Mouse (Mus musculus) bone marrow macrophage, adult 2 months (primary cell): ENCODE results near the gene Borcs5. TPM values are rescaled to one million over a fixed set of nuclear protein-coding genes. Genes with fewer than 3 reads are reported as not detected.
A peak's percentile ranks its signal among the peaks of the same experiment; 100 is the strongest.

Source experiments
- H3K27ac ChIP-seq: 2 replicates; pipeline ENCODE4 v1.5.1; 2012; ENCODE audit warnings: low read depth, low read length; ENCODE audit not compliant: insufficient read depth
- H3K4me1 ChIP-seq: 2 replicates; pipeline ENCODE4 v1.6.1; 2012; ENCODE audit warnings: low read length; ENCODE audit not compliant: control insufficient read depth, insufficient read depth
- H3K4me3 ChIP-seq: 2 replicates; pipeline ENCODE4 v1.5.1; 2012; ENCODE audit warnings: mild to moderate bottlenecking, low read length, moderate library complexity; ENCODE audit not compliant: insufficient read depth
- CTCF ChIP-seq: IDR thresholded peaks from 2 replicates; pipeline ENCODE4 v1.5.1; 2012; ENCODE audit warnings: low read depth, mild to moderate bottlenecking, low read length, moderate library complexity
- POLR2A ChIP-seq: IDR thresholded peaks from 2 replicates; pipeline ENCODE4 v1.6.1; 2012; ENCODE audit warnings: mild to moderate bottlenecking, low read depth, low read length, borderline replicate concordance
- polyA plus RNA-seq: library from polyadenylated mRNA; stranded (reverse); fragments of >200 nt; gene quantifications from 2 replicates; pipeline ENCODE4 v1.2.4, GENCODE M21; 2012; ENCODE audit not compliant: missing spikeins, insufficient read depth, insufficient read length

Borcs5 gene
- polyA plus RNA-seq, 1 experiment = 4.5 TPM

GRCm38 (mm10) chr6:134606540-134606939, 32.8 kb upstream of the Borcs5 start:
- no peak overlapping the region for H3K4me3 ChIP-seq
- no peak for TF ChIP-seq POLR2A
- no peak for TF ChIP-seq CTCF
- H3K4me1 ChIP-seq = no peaks in the 10 kb centered on the region

GRCm38 (mm10) chr6:134606949-134607746, 32.2 kb upstream of the Borcs5 start:
- H3K27ac ChIP-seq = no peak overlapping the region
- no peak overlapping the region for H3K4me3 ChIP-seq
- TF ChIP-seq CTCF = peak; percentile 29
- TF ChIP-seq POLR2A = no peak
- no peaks in the 10 kb centered on the region for H3K4me1 ChIP-seq

More at GRCm38 (mm10) chr6:134606540-134606939, 32.8 kb upstream of the Borcs5 start:
- H3K27ac ChIP-seq = no peak overlapping the region

- TF ChIP-seq POLR2A = no peak
- H3K4me1 ChIP-seq = no peaks in the 10 kb centered on the region
- no peak overlapping the region for H3K27ac ChIP-seq
- no peak overlapping the region for H3K4me3 ChIP-seq
Observed at GRCm38 (mm10) chr6:134610380-134610779, 28.9 kb upstream of the Borcs5 start.

GRCm38 (mm10) chr6:134611896-134612295, 27.4 kb upstream of the Borcs5 start:
- no peak for TF ChIP-seq CTCF
- TF ChIP-seq POLR2A = no peak
- no peaks in the 10 kb centered on the region for H3K4me1 ChIP-seq
- no peak overlapping the region for H3K4me3 ChIP-seq
- no peak overlapping the region for H3K27ac ChIP-seq

GRCm38 (mm10) chr6:134614322-134614721, 25.0 kb upstream of the Borcs5 start:
- Histone ChIP-seq H3K4me3 (no peak overlapping the region), H3K4me1 (no peaks in the 10 kb centered on the region), H3K27ac (no peak overlapping the region)
- no peak for TF ChIP-seq CTCF
- no peak for TF ChIP-seq POLR2A

GRCm38 (mm10) chr6:134614723-134615648, 24.3 kb upstream of the Borcs5 start:
- Histone ChIP-seq H3K4me3 (no peak overlapping the region), H3K27ac (no peak overlapping the region), H3K4me1 (no peaks in the 10 kb centered on the region)
- peak; percentile 88 for TF ChIP-seq CTCF
- no peak for TF ChIP-seq POLR2A

GRCm38 (mm10) chr6:134617589-134617988, 21.7 kb upstream of the Borcs5 start:
- TF ChIP-seq CTCF (no peak), POLR2A (no peak)
- no peak overlapping the region for H3K4me3 ChIP-seq
- no peak overlapping the region for H3K27ac ChIP-seq
- peaks cover 9% of the 10 kb centered on the region for H3K4me1 ChIP-seq

GRCm38 (mm10) chr6:134620129-134620528, 19.2 kb upstream of the Borcs5 start:
- no peak overlapping the region for H3K27ac ChIP-seq
- TF ChIP-seq CTCF (no peak), POLR2A (no peak)
- H3K4me1 ChIP-seq = peaks cover 9% of the 10 kb centered on the region
- H3K4me3 ChIP-seq = no peak overlapping the region

GRCm38 (mm10) chr6:134620846-134621551, 18.3 kb upstream of the Borcs5 start:
- no peak for TF ChIP-seq POLR2A
- peak; percentile 46 for TF ChIP-seq CTCF
- Histone ChIP-seq H3K4me3 (no peak overlapping the region), H3K4me1 (peaks cover 9% of the 10 kb centered on the region), H3K27ac (no peak overlapping the region)

GRCm38 (mm10) chr6:134621552-134621949, 17.8 kb upstream of the Borcs5 start:
- peaks cover 9% of the 10 kb centered on the region for H3K4me1 ChIP-seq
- no peak for TF ChIP-seq POLR2A
- no peak for TF ChIP-seq CTCF
- no peak overlapping the region for H3K27ac ChIP-seq
- H3K4me3 ChIP-seq = no peak overlapping the region
